Mouse (Mus musculus) brain, adult 2 months (tissue): ENCODE data around the gene Mzf1.

Experiments used
- DNase-seq: peaks from one replicate; pipeline ENCODE4 v3.0.0; 2011; ENCODE audit warnings: low read depth, low spot score

Gene Mzf1

DNA sequence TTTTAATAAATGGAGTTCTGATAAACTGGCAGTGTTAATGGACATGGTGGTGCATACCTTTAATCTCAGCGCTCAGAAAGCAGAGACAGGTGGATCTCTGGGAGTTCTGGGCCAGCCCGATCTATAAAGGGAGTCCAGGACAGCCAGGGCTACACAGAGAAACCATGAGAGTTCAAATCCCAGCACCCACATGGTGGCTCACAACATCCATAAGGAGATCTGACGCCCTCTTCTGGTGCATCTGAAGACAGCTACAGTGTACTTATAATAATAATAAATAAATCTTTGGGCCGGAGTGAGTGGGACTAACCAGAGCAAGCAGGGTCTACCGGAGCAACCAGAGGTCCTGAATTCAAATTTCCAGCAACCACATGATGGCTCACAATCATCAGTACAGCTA lies 51.2 kb downstream of the Mzf1 start:
- DNase-seq, result no peak

DNA sequence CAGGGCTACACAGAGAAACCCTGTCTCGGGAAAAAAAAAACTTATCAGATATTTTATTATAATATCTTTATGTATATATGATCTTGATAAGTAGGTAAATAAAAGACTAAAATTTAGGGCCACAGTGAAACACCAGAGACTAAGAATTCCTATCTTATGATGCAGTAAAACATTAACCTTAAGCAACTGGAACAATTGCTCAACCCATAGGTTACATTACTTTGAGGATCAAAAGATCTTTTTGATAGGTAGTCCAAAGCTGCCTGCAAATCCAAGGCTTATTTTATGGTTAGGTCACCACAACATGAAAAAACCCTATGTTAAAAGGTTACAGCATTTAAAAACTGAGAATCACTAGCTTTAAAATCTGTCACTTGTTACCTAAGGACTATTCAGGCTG lies 53.0 kb downstream of the Mzf1 start:
- no peak for DNase-seq

DNA sequence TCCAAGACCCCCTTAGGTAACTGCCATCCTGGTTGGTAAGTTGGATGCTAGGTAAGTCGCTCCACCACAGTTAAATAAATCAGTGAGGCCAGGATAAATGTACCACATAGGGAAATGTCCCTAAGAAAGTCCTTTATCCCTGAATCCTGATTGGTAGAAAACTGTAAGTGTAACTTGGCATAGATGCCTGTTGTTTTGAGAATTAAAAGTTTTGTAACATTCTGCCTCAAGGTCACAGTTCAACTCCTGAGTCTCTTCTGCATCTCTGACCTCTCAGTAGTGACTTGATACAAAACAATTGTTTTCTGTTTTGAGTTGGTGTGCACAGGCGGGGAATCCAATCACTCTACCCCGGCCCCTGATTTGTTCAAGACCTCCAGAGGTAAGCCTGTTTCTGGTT lies 55.7 kb downstream of the Mzf1 start, which contains the start of gene Trim28:
TSS of gene Trim28 (plus strand) at position 264 of the 400 bp plus-strand sequence.
- no peak for DNase-seq

DNA sequence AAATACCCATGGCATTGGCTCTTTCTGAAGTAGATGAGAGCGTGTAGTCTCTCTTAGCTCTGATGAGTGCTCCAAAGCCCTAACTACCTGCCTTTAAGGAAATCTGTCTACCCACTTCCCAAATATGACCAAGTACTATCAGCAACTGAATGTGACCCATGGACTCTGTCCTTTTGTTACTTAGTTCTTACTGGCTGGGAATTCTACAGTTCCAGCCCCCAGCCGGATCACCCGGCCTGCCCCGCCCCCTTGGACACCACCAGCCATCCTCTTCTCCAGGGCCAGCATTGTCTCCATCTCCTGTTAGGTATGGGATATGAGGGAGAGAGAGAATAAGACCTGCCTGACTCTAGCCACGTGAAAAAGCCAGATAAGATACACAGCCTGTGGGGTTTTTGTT lies 56.5 kb downstream of the Mzf1 start, which contains the start of gene Slc27a5:
TSS of gene Slc27a5 (minus strand) at position 140 of the 400 bp plus-strand sequence.
- no peak for DNase-seq

DNA sequence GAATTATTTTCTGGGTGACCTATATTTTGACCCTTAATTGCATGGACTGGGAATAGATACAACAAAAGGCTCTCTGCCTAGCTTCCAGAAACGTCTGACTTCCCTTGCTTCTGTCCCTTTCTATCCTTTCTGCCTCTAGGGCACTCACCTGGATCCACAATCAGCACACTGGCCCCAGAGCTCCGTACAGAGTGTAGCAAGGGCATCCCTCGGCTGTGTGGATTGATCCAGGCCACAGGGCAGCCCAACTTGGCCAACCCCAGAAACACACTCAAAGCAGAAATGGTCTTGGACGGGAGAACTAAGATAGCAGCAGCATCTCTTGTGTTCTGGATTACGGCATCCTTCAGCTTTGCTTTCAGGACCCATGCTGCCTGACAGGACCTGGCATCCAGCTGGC lies 57.3 kb downstream of the Mzf1 start:
- no peak for DNase-seq

GRCm38 (mm10) chr7:12995862-12996261 lies 58.7 kb downstream of the Mzf1 start:
- DNase-seq, result no peak

DNA sequence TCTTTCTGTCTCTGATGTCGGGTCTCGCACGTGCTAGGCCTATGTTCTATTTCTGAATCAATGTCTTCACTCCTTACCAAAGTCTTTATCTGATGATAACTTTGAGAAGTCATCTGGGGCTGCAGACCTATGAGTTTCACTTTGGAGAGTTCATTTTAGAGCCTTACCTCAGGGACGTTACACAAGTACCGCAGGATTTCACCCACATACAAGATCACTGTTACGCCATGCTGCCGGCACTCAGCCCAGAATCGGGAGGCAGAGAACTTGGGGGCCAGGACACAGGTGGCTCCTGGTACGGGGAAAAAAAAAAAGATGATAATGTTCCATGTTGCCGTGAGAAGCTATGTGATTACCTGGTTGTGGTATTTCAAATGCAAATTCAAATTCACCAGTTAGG lies 61.4 kb downstream of the Mzf1 start:
- DNase-seq, result no peak
